Mouse (Mus musculus) heart, adult 2 months (tissue): ENCODE data around the gene Btg3.

ENCODE experiments used
- EP300 ChIP-seq: fragments of 200-500 bp; IDR thresholded peaks from 2 replicates; pipeline ENCODE4 v1.6.1; 2011; ENCODE audit warnings: low read depth, low read length, control low read depth; ENCODE audit not compliant: insufficient read depth
- POLR2A ChIP-seq: fragments of 200-500 bp; IDR thresholded peaks from 2 replicates; pipeline ENCODE4 v1.6.1; 2011; ENCODE audit warnings: mild to moderate bottlenecking, low read depth, low read length, control low read depth; ENCODE audit not compliant: insufficient read depth

DNA sequence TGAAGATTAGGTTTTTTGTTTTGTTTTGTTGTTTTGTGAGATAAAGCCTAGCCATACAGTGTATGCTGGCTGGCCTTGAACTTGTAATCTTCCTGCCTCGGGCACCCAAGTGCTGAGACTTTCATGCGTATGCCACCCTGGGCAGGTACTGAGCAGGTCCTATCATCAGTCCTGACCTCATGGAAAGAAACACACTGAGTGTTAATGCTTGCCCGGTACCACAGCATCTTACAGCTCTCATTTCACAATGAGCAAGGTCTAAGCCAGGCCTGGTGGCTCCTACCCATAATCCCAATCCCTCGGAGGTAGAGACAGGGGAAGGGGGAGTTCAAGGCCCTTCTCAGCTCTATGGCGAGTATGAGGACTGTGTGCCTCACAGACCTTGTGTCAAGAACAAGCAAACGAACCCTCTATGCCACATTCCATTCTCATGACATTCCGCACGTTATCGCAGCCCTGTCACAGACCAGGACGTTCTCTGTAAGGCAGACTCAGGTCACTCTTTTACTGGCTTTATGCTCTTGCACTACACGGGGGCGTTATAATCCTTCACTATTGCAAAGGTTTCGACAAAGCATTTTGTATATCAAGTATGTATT is 29.6 kb downstream of the Btg3 start:
- no peak for TF ChIP-seq EP300
- no peak for TF ChIP-seq POLR2A
